Mouse (Mus musculus): Measurements from ENCODE around the gene Clspn. TPM values are rescaled to one million over a fixed set of nuclear protein-coding genes. Genes with fewer than 3 reads are reported as not detected.

The Clspn gene
- polyA plus RNA-seq, 1 experiment, result 0.44 TPM

GRCm38 (mm10) chr4:126592039-126592438 is 35.3 kb downstream of the Clspn start:
- Histone ChIP-seq H3K4me1 (ENCODE audit: control insufficient read depth, insufficient read depth, low read length) (no peaks in the 10 kb centered on the region), H3K4me3 (replicated peaks; ENCODE audit: extremely low read depth, low read depth, low read length) (no peak overlapping the region)
- TF ChIP-seq CTCF (IDR thresholded peaks at IDR 0.05; ENCODE audit: insufficient read depth, low read length), result no peak
- no peak for TF ChIP-seq POLR2A (IDR thresholded peaks at IDR 0.05; ENCODE audit: borderline replicate concordance, extremely low read depth, low read depth, low read length)
- DNase-seq, result no peak
- WGBS, result 77% methylated on average over 6 of the region's 6 CpGs

DNA sequence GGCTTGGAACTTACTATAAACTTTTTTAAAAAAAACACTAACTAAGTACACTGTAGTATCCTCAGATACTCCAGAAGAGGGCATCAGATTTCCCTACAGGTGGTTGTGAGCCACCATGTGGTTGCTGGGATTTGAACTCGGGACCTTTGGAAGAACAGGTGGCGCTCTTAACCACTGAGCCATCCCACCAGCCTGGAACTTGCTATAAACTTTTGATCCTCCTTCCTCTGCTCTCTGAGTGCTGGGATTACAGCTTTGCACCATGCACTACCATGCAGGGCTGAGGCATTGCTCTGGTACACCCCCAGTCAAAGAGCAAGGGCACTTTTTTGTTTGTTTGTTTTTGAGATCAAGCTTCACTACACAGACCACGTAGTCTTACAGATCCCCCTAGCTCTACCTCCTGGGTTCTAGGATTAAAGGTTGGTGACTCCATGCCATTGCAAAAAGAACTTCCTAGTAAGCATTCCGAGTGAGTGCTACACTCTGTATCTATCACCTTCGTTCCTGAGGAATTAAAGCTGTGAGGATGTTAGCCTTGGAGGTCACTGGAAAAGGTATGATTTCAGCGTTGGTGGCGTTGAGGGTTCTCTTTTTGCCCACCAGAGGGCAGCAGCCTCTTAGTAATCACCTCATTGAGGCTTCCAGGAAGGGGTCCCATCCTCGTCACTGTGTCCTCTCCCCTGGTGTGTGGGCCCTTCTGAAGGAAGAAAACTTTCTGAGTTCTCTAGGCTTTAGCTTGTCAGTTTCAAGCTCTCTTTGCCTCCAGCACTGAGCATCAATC is 43.4 kb downstream of the Clspn start:
- no peaks in the 10 kb centered on the region for H3K4me1 ChIP-seq (ENCODE audit: control insufficient read depth, insufficient read depth, low read length)
- DNase-seq, result peak; percentile 54
- H3K4me3 ChIP-seq (replicated peaks; ENCODE audit: extremely low read depth, low read depth, low read length), result no peak overlapping the region
- TF ChIP-seq POLR2A (IDR thresholded peaks at IDR 0.05; ENCODE audit: borderline replicate concordance, extremely low read depth, low read depth, low read length) (no peak), CTCF (IDR thresholded peaks at IDR 0.05; ENCODE audit: insufficient read depth, low read length) (peak; percentile 78)
- WGBS, result 29% methylated on average over 8 of the region's 8 CpGs

GRCm38 (mm10) chr4:126601597-126602444 is 45.1 kb downstream of the Clspn start:
- DNase-seq, result no peak
- TF ChIP-seq POLR2A (IDR thresholded peaks at IDR 0.05; ENCODE audit: borderline replicate concordance, extremely low read depth, low read depth, low read length) (no peak), CTCF (IDR thresholded peaks at IDR 0.05; ENCODE audit: insufficient read depth, low read length) (no peak)
- Histone ChIP-seq H3K4me1 (ENCODE audit: control insufficient read depth, insufficient read depth, low read length) (no peaks in the 10 kb centered on the region), H3K4me3 (replicated peaks; ENCODE audit: extremely low read depth, low read depth, low read length) (no peak overlapping the region)
- WGBS, result 25% methylated on average over 20 of the region's 22 CpGs

- WGBS, result 38% methylated on average over 6 of the region's 6 CpGs
- Histone ChIP-seq H3K4me3 (replicated peaks; ENCODE audit: extremely low read depth, low read depth, low read length) (no peak overlapping the region), H3K4me1 (ENCODE audit: control insufficient read depth, insufficient read depth, low read length) (no peaks in the 10 kb centered on the region)
- no peak for DNase-seq
- TF ChIP-seq POLR2A (IDR thresholded peaks at IDR 0.05; ENCODE audit: borderline replicate concordance, extremely low read depth, low read depth, low read length) (no peak), CTCF (IDR thresholded peaks at IDR 0.05; ENCODE audit: insufficient read depth, low read length) (no peak)
Observed at GRCm38 (mm10) chr4:126602445-126602762, 45.7 kb downstream of the Clspn start.

- Histone ChIP-seq H3K4me3 (replicated peaks; ENCODE audit: extremely low read depth, low read depth, low read length) (no peak overlapping the region), H3K4me1 (ENCODE audit: control insufficient read depth, insufficient read depth, low read length) (no peaks in the 10 kb centered on the region)
- no peak for DNase-seq
- 74% methylated on average over 2 of the region's 2 CpGs for WGBS
- TF ChIP-seq POLR2A (IDR thresholded peaks at IDR 0.05; ENCODE audit: borderline replicate concordance, extremely low read depth, low read depth, low read length), result no peak
- TF ChIP-seq CTCF (IDR thresholded peaks at IDR 0.05; ENCODE audit: insufficient read depth, low read length), result no peak
Observed at GRCm38 (mm10) chr4:126604141-126604540, 47.4 kb downstream of the Clspn start.

GRCm38 (mm10) chr4:126605751-126606150 is 49.0 kb downstream of the Clspn start:
- DNase-seq, result no peak
- TF ChIP-seq CTCF (IDR thresholded peaks at IDR 0.05; ENCODE audit: insufficient read depth, low read length) (no peak), POLR2A (IDR thresholded peaks at IDR 0.05; ENCODE audit: borderline replicate concordance, extremely low read depth, low read depth, low read length) (no peak)
- Histone ChIP-seq H3K4me1 (ENCODE audit: control insufficient read depth, insufficient read depth, low read length) (no peaks in the 10 kb centered on the region), H3K4me3 (replicated peaks; ENCODE audit: extremely low read depth, low read depth, low read length) (no peak overlapping the region)
- 72% methylated on average over 4 of the region's 4 CpGs for WGBS

DNA sequence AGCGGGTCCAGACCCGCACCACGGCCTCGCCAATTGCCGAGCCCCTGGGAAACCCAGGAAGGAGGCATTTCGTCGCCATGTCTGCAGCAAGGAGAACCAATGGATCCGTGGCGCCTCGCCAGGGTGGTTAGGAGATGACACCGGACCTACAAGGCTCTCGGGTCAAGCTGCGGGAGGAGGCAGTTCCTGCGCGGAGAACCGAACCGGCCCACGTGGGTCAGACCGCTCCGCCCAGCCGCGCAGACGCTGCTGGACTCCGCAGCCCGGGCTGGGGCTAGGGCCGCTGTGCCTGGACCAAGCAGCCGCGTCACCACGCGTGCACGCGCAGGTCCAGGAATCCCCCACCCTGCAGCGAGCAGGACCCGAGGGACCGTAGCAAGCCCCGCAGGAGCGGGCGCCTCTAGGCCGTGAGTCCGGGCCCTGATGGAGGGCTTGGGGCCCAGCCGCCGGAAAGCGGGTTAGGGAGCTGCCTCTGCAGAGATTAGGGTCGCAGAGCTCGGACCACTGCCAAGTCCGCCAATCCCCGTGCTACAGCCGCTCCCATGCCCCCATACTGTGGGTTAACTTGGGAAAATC is 53.0 kb downstream of the Clspn start, which contains the start of gene 5730409E04Rik:
TSS of gene 5730409E04Rik (plus strand) at position 213 of the 576 bp plus-strand sequence.
- peak; percentile 74 for DNase-seq
- H3K4me3 ChIP-seq (replicated peaks; ENCODE audit: extremely low read depth, low read depth, low read length), result peak within 1 kb of the TSS; percentile 77
- no peak for TF ChIP-seq CTCF (IDR thresholded peaks at IDR 0.05; ENCODE audit: insufficient read depth, low read length)
- peak; percentile 44; the same call in 1 of the 2 replicates for TF ChIP-seq POLR2A (IDR thresholded peaks at IDR 0.05; ENCODE audit: borderline replicate concordance, extremely low read depth, low read depth, low read length)
- under 1% methylated on average over 47 of the region's 48 CpGs for WGBS
- no peaks in the 10 kb centered on the region for H3K4me1 ChIP-seq (ENCODE audit: control insufficient read depth, insufficient read depth, low read length)

DNA sequence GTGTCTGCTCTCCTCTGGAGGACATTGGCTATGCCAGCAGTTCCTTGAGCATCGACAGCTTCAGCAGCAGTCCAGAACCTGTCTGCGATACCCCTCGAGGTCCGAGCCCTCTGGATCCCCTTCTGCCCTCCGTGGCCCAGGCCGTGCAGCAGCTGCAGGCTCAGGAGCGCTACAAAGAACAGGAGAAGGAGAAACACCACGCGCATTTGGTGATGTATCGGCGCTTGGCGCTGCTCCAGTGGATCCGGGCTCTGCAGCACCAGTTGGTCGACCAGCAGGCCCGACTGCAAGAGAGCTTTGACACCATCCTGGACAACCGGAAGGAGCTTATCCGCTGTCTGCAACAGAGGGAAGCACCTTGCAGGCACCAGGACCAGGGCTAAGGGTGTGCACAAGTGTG is 55.3 kb downstream of the Clspn start:
- no peak for TF ChIP-seq CTCF (IDR thresholded peaks at IDR 0.05; ENCODE audit: insufficient read depth, low read length)
- no peak for TF ChIP-seq POLR2A (IDR thresholded peaks at IDR 0.05; ENCODE audit: borderline replicate concordance, extremely low read depth, low read depth, low read length)
- no peaks in the 10 kb centered on the region for H3K4me1 ChIP-seq (ENCODE audit: control insufficient read depth, insufficient read depth, low read length)
- WGBS, result 84% methylated on average over 17 of the region's 17 CpGs
- no peak for DNase-seq
- H3K4me3 ChIP-seq (replicated peaks; ENCODE audit: extremely low read depth, low read depth, low read length), result no peak overlapping the region

- TF ChIP-seq CTCF (IDR thresholded peaks at IDR 0.05; ENCODE audit: insufficient read depth, low read length) (no peak), POLR2A (IDR thresholded peaks at IDR 0.05; ENCODE audit: borderline replicate concordance, extremely low read depth, low read depth, low read length) (no peak)
- no peak for DNase-seq
- no peaks in the 10 kb centered on the region for H3K4me1 ChIP-seq (ENCODE audit: control insufficient read depth, insufficient read depth, low read length)
- WGBS, result 80% methylated on average over 4 of the region's 4 CpGs
- H3K4me3 ChIP-seq (replicated peaks; ENCODE audit: extremely low read depth, low read depth, low read length), result no peak overlapping the region
Observed at GRCm38 (mm10) chr4:126616312-126616711, 59.6 kb downstream of the Clspn start.
